Mouse (Mus musculus): ENCODE measurements at regions not wholly inside any gene's neighbourhood (a gene's known extent, or its start where the extent isn't known, plus 50 kb on each side); places are given as distances from the start of the nearest gene placed in this dataset.

DNA sequence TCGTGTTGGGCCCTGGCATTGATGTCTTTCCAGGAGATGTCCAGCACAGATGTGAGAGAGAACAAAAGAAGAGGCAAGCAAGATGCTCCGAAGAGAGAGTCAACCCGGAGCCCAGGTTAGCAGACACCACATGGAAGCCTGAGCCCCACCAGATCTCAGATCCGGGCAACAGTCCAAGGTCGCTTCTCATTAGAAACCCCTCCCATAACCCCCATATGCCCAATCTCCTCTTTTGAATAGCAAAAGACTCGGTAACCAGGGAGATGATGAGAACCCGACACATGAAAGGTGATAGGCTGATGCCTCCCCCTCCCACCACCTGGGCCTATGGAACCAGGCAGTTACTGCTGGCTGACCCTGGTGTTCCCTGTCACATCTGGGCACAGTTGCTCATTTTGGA lies 155.7 kb upstream of the Igsf21 start:
- no peak for DNase-seq (ENCODE audit: low spot score in 2 of 2)

DNA sequence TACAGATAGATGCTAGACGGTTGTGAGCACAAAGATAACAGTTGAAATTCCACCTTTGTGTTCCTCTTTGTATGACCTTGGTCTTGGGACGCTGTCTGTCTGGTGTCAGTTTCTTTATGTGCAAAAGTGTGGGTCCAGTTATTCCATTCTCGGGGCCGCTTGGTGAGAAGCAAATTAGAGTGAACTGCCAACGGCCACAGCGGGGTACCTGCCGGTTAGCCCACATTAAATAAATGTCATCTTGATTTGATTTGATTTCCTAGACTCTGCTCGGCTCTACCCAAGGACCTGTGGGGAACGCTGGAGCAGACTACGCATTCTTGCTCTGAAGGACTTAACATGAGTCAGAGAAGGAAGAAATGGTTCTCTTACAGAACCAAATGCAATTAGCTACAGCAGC lies 155.0 kb upstream of the Igsf21 start:
- no peak for DNase-seq (ENCODE audit: low spot score in 2 of 2)

DNA sequence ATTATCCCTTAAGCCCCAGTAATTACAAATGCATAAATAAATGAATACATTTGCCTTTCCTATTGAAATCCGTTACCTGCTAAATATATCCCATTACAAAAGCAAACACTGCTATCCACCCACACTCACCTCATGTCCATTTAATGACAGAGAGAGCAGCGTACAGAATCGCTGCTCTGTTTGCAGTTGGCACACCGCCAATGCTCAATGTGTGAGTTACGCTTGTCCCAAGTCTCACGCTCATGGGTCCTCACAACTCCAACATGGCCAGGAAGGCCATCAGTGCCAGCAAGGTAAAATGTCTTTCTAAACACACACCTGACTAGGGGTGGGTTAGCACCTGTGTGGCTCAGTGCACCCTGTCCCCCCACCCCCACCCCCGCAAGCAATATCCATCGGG lies 150.0 kb upstream of the Igsf21 start:
- no peak for DNase-seq (ENCODE audit: low spot score in 2 of 2)

DNA sequence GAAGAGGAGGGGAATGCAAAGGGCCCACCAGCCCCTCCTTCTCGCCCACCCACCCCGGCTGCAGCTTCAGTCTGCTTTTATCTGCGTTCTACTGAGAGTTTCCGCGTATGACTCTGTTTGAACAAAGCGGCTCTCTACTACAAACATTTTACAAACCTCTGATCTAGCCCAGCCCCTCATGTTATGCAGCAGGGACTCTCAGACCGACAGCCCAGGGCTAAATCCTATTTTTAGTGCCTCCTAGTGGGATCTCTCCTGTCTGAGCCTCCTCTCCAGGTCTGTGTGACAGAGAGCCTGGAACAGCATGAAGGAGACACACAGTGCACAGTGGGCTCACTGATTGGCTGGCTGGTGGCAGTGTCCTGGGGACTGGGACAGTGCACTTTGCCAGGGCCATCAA lies 145.7 kb upstream of the Igsf21 start:
- DNase-seq (ENCODE audit: low spot score in 2 of 2), result no peak

DNA sequence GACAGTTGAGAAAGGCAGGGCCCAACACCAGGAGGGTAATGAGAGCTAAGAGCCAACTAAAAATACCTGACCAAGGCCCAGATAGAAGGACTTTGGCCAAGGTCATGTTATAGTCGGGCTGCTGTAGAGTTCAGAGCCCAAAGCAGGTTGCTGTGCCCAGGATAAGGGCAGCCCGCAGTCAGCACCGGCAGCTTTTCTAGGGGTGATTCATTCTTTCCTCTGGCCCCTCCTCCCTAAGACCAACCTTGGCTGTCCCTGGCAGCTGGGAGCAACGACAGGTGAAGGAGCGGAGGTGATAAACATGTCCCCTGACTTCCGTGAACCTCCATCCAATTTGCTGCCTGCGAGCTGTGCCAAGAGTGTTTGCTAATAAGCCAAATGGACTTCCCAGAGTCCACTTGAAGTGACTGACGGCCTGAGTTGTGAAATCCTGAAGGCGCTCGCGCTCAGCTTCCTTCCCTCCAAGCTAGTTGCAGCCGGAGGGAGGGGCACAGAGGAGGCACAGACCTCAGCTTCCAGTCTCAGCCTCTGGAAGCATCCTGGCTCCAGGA lies 144.2 kb upstream of the Igsf21 start:
- no peak for DNase-seq (ENCODE audit: low spot score in 2 of 2)

DNA sequence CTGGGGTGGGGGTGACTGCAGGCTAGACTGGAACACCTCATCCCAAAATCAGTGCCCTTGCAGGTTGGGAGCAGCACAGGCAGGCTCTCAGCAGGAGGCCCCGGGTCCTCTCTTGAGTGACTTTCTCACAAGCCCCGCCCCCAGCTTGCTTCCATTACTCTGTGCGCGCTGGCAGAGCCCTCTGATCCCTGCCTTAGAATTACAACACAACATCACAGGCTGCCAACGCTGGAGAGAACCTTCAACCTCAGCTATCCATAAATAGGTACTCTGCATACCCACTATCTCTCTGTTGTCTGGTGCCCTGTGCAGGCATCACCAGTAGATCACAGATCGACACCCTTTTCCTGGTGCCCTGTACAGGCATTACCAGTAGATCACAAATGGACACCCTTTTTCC lies 139.1 kb upstream of the Igsf21 start:
- no peak for DNase-seq (ENCODE audit: low spot score in 2 of 2)

DNA sequence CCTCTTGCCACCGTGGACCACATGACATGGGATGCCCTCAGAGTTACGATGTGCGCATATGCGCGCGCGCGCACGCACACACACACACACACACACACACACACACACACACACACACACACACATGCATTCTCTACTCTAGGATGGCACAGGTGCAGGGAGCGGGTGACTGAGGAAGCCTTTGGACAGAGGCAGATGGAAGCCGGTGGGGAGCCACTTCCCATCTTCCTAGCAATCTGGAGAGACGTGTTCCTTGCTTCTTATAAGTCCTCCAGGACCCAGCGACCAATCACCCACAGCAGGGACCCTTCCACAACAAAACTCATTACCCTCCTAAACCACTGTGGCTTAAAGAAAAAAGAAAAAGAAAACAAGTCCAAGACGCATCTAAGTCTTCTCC lies 138.6 kb upstream of the Igsf21 start:
- no peak for DNase-seq (ENCODE audit: low spot score in 2 of 2)

DNA sequence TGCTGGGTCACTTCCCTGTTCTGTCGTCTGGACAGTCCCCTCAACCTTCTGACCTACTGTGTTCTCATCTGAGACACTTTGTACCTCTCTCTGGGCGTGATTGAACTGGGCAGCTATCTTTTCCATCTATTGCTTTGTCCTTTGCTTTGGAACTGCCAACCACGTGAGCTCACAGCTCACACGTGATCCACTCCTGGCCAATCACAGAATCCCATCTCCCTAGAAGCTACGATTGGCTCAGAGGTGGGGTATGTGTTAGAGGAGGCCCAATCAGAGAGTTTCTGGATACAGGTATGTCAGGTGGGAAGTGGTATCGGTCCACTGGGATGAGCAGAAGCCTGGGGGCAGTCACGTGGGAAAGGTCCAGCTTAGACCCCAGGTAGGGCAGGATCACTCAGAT lies 137.0 kb upstream of the Igsf21 start:
- no peak for DNase-seq (ENCODE audit: low spot score in 2 of 2)

DNA sequence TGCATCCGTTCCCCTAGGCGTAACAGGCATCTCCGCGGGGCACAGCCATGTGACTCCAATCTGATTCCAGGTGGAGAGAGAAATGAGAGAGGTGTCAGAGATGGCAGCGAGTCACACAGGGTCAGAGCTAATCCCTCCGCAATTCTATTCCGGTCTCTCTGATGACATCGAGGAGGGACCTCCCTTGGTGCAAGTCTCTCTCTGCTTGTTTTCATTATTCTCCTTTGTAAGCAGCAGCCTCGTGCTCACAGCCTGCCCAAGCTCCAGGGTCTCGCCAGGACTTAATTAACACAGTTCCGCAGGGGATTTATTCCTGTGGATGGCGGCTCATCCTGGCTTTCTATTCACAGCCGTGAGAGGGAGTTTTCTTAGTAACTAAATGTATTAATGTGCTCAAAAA lies 134.1 kb upstream of the Igsf21 start:
- no peak for DNase-seq (ENCODE audit: low spot score in 2 of 2)

DNA sequence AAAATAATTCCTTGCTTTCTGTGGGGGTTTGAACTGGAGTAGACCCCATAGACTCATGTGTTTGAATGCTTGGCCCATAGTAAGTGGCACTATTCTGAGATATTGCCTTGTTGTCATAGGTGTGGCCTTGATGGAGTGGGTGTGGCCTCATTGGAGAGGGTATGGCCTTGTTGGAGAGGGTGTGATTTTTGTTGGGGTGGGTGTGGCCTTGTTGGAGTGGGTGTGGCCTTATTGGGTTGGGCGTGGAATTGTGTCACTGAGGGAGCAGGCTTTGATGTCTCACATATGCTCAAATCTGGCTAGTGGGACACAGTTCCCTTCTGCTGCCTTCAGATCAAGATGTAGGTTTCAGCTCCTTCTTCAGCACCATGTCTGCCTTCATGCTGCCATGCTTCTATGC lies 131.4 kb upstream of the Igsf21 start:
- DNase-seq (ENCODE audit: low spot score in 2 of 2), result no peak

DNA sequence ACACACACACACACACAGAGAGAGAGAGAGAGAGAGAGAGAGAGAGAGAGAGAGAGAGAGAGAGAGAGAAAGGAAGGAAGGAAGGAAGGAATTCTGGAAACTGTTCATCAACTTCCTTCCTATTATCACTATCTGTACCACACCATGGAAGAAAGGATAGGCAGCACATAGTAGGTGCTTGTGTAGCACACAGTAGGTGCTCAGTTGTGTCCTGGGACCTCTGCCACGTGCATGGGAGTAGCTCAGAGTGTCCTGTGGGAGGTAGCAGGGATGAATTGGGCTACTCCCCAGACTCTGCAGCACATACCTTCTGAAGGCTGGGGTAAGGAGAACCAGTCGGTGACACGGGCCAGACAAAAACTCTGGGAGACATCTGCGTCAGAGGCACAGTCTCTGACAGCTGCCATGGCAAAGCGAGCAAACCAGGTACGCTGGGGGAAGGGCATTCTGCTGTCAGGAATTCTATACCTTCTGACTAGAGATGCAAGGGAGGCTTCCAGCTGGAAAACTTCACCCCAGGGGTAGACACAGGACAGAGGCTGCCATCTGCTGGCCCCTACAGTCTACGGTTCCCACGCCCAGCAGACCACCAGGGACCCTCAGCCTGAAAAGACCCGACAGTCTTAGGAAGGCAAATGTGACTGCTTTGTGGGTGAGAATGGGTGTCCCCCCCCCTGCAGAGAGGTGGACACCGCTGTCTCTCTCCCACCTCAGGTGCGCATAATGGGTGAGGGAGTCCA lies 126.2 kb upstream of the Igsf21 start:
- DNase-seq (ENCODE audit: low spot score in 2 of 2), result no peak

DNA sequence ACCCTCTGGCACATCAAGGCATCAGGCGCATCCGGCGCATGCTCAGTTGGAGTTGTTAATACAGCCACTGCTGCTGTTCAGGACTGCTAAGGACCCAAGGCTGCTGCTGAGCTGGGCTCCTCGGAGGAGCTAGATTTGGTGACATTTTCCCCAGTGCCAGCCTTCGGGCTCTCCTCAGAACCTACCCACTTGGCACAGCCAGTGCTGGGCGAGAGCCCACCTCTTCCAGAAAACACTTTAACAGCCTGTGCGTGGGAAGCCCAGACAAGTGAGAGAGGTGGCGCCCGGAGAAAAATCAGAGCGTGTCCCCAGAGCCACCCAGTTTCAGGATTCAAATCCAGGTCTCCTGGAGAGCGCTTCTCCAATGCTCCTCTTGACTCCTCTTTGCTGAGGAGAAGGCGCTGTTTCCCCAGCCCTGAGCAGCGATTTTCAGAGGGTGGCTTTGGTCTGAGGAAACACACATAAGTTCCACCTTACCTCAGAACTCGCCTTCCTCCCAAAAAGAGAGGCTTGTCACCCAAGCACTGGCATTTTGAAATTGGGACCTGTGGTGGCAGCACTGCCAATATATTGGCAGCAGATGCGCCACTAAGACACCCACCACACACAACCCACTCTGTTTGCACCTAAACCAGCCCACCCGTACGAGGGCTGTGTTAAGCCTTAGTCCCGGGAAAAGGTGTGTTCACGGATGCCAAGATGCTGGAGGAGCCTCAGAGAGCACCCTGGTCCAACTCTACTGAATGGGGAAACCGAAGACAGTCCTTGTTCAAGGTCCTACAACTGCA lies 125.0 kb upstream of the Igsf21 start:
- no peak for DNase-seq (ENCODE audit: low spot score in 2 of 2)

DNA sequence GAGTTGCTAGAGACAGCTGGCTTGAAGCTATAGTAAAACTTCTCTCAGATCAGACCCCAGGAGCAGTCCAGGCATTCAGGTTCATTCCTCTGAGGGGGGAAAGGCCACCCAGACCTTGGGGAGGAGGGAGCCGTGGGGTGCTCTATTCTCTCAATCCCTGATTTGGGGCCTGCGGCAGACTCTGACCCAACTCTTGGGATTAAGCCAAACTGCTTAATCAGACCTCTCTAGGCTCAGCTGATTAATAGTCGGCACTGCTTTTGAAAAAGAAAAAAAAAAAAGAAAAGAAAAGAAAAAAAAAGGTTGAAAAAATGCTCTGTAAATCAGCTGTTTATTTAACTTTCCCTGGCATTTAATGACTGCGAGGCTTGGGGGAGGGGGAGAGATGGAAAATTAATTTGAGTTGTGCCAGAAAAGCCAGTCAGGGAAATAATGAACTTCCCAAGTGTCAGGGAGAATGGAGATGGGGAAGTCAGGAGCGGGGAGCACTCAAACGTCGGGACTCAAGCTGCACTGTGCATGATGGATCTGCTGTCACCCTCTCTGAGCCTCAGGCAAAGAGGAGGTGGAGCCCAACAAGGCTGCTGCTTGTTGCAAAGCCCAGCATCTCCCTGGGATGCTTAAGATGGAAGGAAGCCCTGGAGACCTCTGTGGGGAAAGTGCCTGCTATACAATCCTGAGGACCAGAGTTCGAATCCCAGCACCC lies 120.5 kb upstream of the Igsf21 start:
- no peak for DNase-seq (ENCODE audit: low spot score in 2 of 2)

DNA sequence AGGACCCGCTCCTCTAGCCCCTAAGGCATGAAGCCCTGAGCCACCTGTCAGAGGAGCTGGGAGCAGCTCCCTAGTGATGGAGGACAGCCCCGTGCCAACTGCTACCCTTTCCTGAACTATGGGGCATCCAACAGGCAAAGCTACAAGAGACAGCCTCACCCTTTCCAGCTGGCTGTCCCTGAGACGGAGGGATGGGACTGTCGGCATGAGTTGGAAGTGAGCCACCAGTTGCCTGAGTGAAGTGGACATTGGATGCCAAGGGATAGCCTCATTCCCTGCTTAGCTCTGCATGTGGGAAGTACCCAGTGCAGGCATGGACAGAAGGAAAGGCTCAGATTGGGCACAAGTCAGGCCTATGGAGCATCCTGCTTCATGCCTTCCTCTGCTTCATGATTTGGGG lies 112.3 kb upstream of the Igsf21 start:
- DNase-seq (ENCODE audit: low spot score in 2 of 2), result no peak

DNA sequence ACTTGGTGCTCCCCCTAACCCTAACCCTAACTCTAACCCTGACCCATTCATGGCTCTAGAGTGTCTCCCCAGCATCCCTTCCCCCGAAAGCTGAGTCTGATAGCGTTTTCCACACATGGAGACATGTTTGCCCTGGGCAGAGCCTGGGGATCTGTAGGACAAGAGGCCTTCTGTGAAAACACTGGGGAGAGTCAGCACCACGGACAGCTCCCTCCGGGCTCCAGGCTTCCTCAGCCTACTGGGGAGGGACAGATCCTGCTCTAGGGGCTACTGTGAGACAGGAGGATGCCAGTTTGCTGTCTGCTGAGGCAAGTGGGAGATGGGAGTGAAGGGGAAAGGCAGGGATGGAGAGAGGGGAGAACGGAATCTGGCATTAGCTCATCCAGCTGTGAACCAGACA lies 111.5 kb upstream of the Igsf21 start:
- DNase-seq (ENCODE audit: low spot score in 2 of 2), result peak; percentile 64 to 84

DNA sequence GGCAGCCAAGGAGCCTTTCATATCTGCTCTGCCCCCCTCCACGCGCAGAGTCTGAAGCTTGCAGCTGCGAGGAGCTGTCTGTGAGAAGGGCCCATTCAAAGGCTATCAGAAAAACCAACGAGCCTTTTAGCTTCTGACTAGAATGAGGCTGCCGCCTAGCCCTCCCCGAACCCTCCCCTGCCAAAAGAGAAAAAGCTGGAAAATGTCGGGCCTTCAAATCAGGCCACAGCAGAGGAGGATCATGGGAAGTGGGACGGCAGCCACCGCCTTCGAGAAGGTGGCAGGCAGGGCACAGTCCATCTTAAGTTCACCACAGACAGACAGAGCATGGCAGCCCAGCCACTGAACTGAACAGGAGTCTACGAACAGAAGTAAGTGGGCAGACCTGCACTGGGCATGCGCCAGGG lies 108.6 kb upstream of the Igsf21 start:
- DNase-seq (ENCODE audit: low spot score in 2 of 2), result no peak

DNA sequence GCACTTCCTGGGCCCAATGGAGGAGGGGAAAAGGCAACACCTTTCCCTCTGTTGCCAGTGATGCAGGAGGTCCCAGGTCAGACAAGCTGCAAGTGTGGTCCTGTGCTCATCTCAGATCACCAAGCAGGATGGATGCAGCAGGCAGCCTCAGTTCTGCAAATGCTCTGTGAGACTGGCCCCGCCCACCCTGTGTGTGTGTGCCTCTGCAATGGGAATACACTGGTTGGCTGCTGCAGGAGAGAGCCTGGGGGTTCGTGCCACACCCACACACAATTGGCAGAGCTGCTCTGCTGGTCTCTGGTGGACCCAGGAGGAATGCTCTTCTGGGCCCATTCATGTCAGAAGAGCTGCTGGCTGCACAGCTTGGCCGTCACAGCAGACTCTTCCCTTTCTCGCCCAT lies 102.2 kb upstream of the Igsf21 start:
- DNase-seq (ENCODE audit: low spot score in 2 of 2), result no peak

DNA sequence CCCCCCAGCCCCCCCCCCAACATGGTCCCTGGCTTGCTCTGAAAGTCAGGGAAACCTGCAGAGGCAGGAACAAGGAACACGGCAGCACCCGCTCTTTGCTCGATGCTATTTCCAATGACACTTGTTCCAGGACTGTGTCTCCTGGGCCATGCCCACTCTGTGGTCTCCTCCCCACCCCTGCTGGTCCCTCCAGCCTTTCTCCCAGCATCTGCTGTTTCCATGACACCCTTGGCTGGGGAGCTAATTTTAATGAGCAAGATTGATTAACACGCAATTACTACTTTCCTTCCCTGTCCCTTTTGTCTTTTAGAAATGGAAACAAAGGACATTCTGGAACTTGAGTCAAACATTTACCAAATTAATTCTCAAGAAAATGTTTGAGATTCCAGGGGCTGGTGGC lies 83.6 kb upstream of the Igsf21 start:
- DNase-seq (ENCODE audit: low spot score in 2 of 2), result no peak

DNA sequence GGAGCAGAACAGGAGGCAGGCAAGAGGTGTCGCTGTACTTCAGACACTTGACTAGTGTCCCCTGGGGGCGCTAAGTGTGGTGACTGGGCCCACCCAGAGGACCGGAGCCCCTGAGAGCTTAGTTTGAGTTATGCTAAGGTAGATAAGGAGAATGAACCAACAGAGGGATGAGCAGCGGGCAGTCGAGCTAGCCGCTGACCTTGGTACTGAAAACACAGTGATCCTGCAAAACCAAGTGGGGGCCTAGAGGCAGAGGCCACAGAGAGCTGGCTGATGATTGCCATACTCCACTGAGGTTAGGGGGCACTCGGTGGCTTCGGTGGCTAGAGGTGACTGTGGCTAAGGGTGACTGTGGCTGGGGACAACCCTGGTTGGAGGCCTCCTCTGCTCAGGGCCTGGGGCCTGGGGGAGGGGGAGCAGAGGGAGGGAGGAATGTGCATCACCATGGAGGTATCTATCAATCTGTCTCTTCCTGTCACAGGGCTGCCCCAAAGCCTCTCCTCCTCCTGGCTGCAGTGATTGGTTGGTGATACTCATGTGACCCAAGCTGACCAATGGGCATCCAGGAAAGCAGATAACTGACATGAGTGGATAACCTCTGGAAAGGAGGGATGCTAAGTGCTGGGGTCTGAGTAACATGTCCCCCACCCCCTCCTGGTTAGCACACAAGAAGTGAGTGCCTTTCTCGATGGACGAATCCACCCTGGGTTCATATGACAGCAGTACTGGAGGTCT lies 80.3 kb upstream of the Igsf21 start:
- no peak for DNase-seq (ENCODE audit: low spot score in 2 of 2)

DNA sequence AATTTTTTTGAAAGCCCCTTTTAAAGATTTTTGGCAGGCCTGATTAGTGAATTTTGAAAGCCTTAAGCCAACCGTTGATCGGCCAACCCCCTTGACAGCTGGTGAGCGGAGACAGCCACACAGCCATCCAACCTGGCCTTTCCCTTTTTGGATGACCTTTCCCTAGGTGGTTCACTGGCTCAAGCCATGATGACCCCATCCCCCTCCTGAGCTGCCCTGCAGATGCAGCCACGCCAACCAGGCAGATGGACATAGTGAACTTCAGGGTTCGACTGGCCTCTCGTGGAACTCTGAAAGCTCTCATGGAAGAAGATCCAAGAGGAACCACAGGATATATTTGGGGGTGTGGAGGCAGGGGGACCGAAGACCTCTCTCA lies 79.1 kb upstream of the Igsf21 start:
- no peak for DNase-seq (ENCODE audit: low spot score in 2 of 2)

DNA sequence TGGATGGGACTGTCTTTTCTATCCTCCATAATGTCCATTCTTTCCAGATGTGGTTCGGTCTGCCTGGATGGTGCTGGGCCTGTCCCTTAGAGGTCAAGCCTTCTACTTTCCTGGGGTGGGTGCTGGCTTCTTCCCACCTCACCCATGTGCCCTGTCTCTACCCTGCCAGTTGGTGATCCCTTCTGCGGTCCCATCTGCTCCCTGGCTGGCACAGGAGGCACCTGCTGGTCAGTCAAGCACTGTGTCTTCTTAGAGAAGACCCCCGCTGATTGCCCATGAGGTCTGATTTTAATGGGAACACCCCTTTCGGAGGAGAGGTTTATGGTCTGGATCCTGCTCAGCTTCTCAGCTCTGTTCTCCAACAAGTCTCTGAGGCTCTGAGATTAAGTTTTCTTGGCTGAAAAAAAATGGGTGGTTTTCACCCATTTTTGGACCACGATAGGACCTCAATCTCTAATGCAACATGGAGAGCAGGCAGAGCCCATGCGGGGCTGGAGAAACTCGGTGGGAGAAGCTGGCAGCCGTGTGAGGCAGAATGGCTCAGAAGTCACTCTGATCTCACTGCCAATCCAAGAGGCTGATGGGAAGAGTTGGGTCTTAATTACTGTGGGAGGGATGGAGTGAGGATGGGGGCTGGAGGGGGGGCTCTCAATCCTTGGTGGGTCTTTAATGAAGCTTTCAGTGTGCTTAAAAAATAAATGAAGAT lies 78.5 kb upstream of the Igsf21 start:
- DNase-seq (ENCODE audit: low spot score in 2 of 2), result no peak
